Mouse (Mus musculus) megakaryocyte, adult 5-6 weeks (primary cell): ENCODE results near the gene Las1l. TPM values are rescaled to one million over a fixed set of nuclear protein-coding genes. Genes with fewer than 3 reads are reported as not detected.
"Not testable (repeated sequence)": the region's sequence is repeated elsewhere in the genome, so short reads cannot be mapped to it uniquely, and the experiment has no call there.

Experiments used
- ATAC-seq: 2 replicates; pipeline ENCODE4 v1.8.0; 2016; ENCODE audit warnings: mild to moderate bottlenecking, inconsistent platforms; ENCODE audit not compliant: poor library complexity, severe bottlenecking
- total RNA-seq, 2 experiments: library from RNA; stranded (forward) in 1 of 2; stranded (reverse) in 1 of 2; fragments of 153-499, 151-499 nt in 1 of 2; fragments of 221-1000, 200-1000 nt in 1 of 2; gene quantifications; 2 replicates each; pipeline versions ENCODE4 v1.2.3 to v1.2.4; 2015 to 2017

Gene Las1l
- total RNA-seq (2015) (8.5 and 9.7 TPM in 2 replicates), total RNA-seq (2017) (11.4 and 12.0 TPM in 2 replicates)

DNA sequence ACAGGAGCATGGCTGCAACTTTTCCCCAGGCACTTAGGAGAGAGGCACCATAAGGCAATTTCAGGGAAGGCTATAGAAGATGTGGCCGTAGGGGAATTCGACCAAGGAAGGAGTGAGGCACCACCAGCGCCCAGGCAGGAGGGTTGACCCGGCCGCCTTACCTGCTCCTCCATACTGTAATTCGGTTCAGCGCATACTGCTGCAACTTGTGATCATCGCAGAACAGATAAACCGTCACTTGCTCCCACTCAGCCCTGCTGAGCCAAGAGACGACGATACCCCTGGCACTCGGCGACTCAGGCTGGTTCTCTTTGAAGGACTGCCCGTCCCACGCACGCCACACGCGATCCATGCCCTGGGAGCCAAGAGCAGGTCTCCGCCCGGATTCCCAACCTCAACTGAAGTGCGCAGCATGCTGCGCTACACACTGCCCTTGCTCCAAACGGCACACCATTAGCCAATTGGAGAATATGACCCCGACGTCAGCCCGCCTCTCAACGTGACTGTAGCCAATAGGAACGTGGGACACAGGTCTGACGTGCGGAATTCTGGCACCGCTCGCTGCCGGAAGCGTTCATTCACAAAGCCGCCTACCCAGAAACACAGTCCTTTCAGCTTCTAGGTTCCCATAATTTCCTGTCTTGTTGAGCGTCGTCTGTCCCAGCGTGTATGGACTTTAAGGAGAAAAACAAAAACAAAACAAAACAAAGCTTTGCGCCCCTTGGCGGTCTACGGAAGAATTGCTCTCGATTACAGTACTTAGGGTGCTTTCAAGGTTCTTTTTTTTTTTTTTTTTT, at the start of gene Las1l:
Gene Las1l, minus strand, starts transcription at position 466 of the 797 bp plus-strand sequence.
- peak; percentile 99 for ATAC-seq

DNA sequence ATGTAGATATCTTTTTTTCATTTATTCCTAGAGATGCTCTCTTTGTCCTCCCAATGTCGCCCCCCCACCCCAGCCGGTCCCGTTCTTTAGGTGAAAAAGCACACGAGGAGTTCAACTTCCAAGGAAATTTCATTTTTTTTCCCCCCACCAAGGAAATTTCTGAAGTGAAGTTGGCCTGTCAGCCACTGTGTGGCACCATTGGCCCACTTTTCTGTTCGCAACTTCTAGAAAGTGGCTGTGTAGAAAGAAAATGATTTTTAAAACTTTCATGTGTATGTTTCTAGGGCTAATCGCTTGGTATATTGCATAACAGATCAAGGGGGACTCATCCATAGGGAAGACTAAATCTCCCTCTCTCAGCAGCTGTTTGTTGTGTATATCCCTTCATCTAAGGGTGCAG, 49.6 kb upstream of the Las1l start:
- ATAC-seq: no peak

GRCm38 (mm10) chrX:95999601-96000000, 42.8 kb upstream of the Las1l start:
- ATAC-seq: peak; percentile 77

GRCm38 (mm10) chrX:95993206-95993605, 36.4 kb upstream of the Las1l start:
- ATAC-seq: no peak

- ATAC-seq: no peak
Measured at GRCm38 (mm10) chrX:95969936-95970335, 13.2 kb upstream of the Las1l start.

DNA sequence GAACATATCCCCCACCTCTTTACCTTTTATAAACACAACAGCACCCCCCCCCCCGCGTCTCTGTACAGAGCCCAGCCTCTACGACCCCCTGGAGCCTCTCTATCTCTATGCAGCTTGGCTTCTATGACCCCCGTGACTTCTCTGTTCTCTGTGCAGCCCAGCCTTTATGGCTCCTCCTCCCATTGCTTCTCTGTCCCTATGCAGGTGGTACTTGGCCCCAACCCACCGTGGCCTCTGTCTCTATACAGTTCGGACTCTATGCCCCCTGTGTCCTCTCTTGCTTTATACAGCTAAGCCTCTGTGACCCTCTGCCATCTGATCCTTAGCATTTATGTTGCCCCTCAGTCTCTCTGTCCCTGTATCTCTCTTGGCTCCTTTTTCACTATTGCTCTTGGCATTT, 12.4 kb upstream of the Las1l start:
- ATAC-seq: no peak

DNA sequence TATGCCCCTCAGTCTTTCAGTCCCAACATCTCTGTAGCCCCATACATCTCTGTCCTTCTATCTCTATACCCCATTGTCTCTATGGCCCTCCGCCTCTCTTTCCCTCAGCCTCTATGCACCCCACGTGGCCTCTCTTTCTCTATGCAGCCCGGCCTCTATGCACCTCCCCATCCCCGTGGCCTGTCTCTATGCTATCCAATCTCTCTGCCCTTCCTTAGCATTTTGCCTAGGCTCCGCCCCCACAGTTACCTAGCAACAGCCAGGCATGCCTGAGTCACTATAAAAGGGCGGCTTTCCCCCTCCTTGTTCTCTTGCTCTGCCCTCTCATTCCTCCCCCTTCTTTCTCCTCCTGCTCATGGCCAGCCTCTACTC, 11.8 kb upstream of the Las1l start:
- ATAC-seq: peak; percentile 93

- ATAC-seq: peak; percentile 80
Measured at GRCm38 (mm10) chrX:95967847-95968593, 11.3 kb upstream of the Las1l start.

- no peak for ATAC-seq
Measured at GRCm38 (mm10) chrX:95965036-95965435, 8.3 kb upstream of the Las1l start.

GRCm38 (mm10) chrX:95963366-95963765, 6.6 kb upstream of the Las1l start:
- no peak for ATAC-seq

- not testable (repeated sequence) for ATAC-seq
Measured at GRCm38 (mm10) chrX:95957461-95957860, 699 bp upstream of the Las1l start.

- ATAC-seq: peak; percentile 51; the same call in 1 of the 2 replicates
Measured at GRCm38 (mm10) chrX:95950776-95951175, 6.0 kb downstream of the Las1l start.

DNA sequence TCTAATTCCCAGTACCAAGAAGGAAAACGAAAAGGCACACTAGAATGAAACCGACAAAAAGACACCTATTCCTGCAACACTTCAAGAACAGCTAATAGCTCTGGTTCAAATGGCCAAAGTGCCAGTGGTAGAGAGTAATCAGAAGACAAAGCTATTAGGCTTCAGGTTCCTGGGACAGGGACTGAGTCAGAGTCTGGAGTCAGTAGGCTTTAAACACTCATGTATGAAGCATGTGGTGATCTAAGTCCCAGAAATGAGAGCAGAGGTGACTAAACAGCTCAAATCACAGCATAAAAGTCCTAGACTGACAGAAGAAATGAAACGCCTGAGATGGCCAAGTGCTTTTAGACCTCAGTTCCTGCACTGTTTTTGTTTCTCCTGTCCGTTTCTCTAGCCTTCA, 8.6 kb downstream of the Las1l start:
- ATAC-seq: no peak

DNA sequence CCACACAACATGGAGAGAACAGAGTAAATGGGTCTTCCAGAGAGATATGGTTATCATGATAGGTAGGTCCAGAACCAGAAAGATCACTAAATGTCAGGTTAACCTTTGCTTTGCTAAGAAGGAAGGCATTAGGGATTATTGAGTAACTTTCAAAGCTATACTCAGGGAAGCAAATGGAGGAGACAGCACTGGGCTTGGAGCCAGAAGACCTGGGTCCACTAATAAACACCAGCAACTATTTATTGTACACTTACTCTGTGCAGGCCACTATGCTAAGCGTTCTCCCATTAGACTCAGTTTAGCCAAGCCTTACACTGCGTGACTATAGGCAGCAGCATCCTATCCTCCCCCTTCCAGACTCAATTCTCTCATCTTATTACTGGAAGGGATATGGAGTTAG, 11.3 kb downstream of the Las1l start:
- ATAC-seq: no peak

DNA sequence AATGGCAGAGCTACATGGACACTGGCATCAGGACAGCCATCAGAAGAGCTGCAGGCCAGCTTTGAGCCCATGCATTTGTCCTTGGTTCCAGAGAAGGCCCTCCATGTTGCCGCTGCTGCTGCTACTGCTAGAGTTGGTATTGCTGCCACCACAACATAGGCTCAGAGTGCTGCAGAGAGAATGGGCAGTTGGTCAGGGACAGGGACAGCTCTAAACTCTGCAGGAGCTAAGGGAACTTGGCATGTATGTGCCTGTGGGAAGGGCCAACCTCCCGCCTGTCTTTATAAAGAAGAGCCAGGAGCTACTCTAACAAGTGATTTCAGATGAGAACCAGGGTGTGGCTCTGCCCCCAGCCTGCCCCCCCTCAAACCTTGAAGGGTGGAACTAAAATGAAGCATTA, 21.3 kb downstream of the Las1l start:
- no peak for ATAC-seq

- ATAC-seq: no peak
Measured at GRCm38 (mm10) chrX:95902716-95903115, 54.0 kb downstream of the Las1l start.

Other genes with a start within 250 kb of the Las1l start
- gene Zc3h12b, start 245.3 kb downstream of the Las1l start, total RNA-seq (2015): 0.09 TPM in 1 of 2 replicates, not detected in the other
- gene Zc3h12b, start 245.3 kb downstream of the Las1l start, total RNA-seq (2017): 0.26 TPM in 1 of 2 replicates, not detected in the other
- 825 and 881 TPM in 2 replicates for gene Msn, start 139.1 kb upstream of the Las1l start, total RNA-seq (2015)
- gene Msn, start 139.1 kb upstream of the Las1l start, total RNA-seq (2017): 296 and 421 TPM in 2 replicates